Mouse (Mus musculus): ENCODE measurements around the gene Arid1b. TPM values are rescaled to one million over a fixed set of nuclear protein-coding genes. Genes with fewer than 3 reads are reported as not detected.

Gene Arid1b
- polyA plus RNA-seq, 1 experiment from 2014 or later, result 12.9 TPM

- peak overlapping the region; percentile 32; the same call in 1 of the 2 replicates for H3K27ac ChIP-seq
- WGBS, result 83% methylated on average over 14 of the region's 14 CpGs
- peaks cover 40% of the 10 kb centered on the region for H3K4me1 ChIP-seq
- H3K4me3 ChIP-seq (replicated peaks), result no peak overlapping the region
- no peaks in the 10 kb centered on the region for H3K27me3 ChIP-seq
- H3K9me3 ChIP-seq (replicated peaks), result no peaks in the 10 kb centered on the region
- ATAC-seq (replicated peaks; ENCODE audit: low FRiP score), result no peak
- H3K9ac ChIP-seq, result no peak overlapping the region
- peaks cover 7% of the 10 kb centered on the region for H3K36me3 ChIP-seq
- no peak overlapping the region for H3K4me2 ChIP-seq
Measured at GRCm38 (mm10) chr17:5132296-5132986, 138.3 kb downstream of the Arid1b start.

GRCm38 (mm10) chr17:5132987-5133355 is 138.8 kb downstream of the Arid1b start:
- peak overlapping the region; percentile 32; the same call in 1 of the 2 replicates for H3K27ac ChIP-seq
- H3K9ac ChIP-seq, result no peak overlapping the region
- no peak overlapping the region for H3K4me2 ChIP-seq
- no peaks in the 10 kb centered on the region for H3K9me3 ChIP-seq (replicated peaks)
- H3K4me1 ChIP-seq, result peaks cover 44% of the 10 kb centered on the region
- H3K27me3 ChIP-seq, result no peaks in the 10 kb centered on the region
- 79% methylated on average over 7 of the region's 7 CpGs for WGBS
- H3K36me3 ChIP-seq, result peaks cover 4% of the 10 kb centered on the region; the same call in 1 of the 2 replicates
- ATAC-seq (replicated peaks; ENCODE audit: low FRiP score), result no peak
- H3K4me3 ChIP-seq (replicated peaks), result no peak overlapping the region

GRCm38 (mm10) chr17:5133831-5134230 is 139.7 kb downstream of the Arid1b start:
- WGBS, result 65% methylated on average over 8 of the region's 8 CpGs
- no peak for ATAC-seq (replicated peaks; ENCODE audit: low FRiP score)
- no peak overlapping the region for H3K9ac ChIP-seq
- H3K27ac ChIP-seq, result no peak overlapping the region
- no peaks in the 10 kb centered on the region for H3K9me3 ChIP-seq (replicated peaks)
- peaks cover 4% of the 10 kb centered on the region; the same call in 1 of the 2 replicates for H3K36me3 ChIP-seq
- H3K4me3 ChIP-seq (replicated peaks), result no peak overlapping the region
- peaks cover 46% of the 10 kb centered on the region for H3K4me1 ChIP-seq
- H3K4me2 ChIP-seq, result no peak overlapping the region
- no peaks in the 10 kb centered on the region for H3K27me3 ChIP-seq

GRCm38 (mm10) chr17:5134271-5134670 is 140.1 kb downstream of the Arid1b start:
- WGBS, result 56% methylated on average over 8 of the region's 8 CpGs
- Histone ChIP-seq H3K4me3 (replicated peaks) (no peak overlapping the region), H3K9me3 (replicated peaks) (no peaks in the 10 kb centered on the region), H3K4me2 (no peak overlapping the region), H3K9ac (no peak overlapping the region), H3K36me3 (peaks cover 4% of the 10 kb centered on the region; the same call in 1 of the 2 replicates), H3K4me1 (peaks cover 51% of the 10 kb centered on the region), H3K27ac (no peak overlapping the region), H3K27me3 (no peaks in the 10 kb centered on the region)
- ATAC-seq (replicated peaks; ENCODE audit: low FRiP score), result no peak

GRCm38 (mm10) chr17:5137936-5138335 is 143.8 kb downstream of the Arid1b start:
- no peaks in the 10 kb centered on the region for H3K27me3 ChIP-seq
- no peak overlapping the region for H3K9ac ChIP-seq
- H3K4me1 ChIP-seq, result peaks cover 59% of the 10 kb centered on the region
- no peaks in the 10 kb centered on the region for H3K9me3 ChIP-seq (replicated peaks)
- 39% methylated on average over 3 of the region's 3 CpGs for WGBS
- no peak overlapping the region for H3K4me3 ChIP-seq (replicated peaks)
- no peak for ATAC-seq (replicated peaks; ENCODE audit: low FRiP score)
- 0 out of 2 replicates have a peak overlapping the region, but pooled peaks have one; percentile 21 for H3K4me2 ChIP-seq
- peak overlapping the region; percentile 89 for H3K27ac ChIP-seq
- no peaks in the 10 kb centered on the region for H3K36me3 ChIP-seq

GRCm38 (mm10) chr17:5138641-5139205 is 144.6 kb downstream of the Arid1b start:
- peaks cover 65% of the 10 kb centered on the region for H3K4me1 ChIP-seq
- H3K9ac ChIP-seq, result no peak overlapping the region
- H3K9me3 ChIP-seq (replicated peaks), result no peaks in the 10 kb centered on the region
- H3K4me3 ChIP-seq (replicated peaks), result no peak overlapping the region
- no peaks in the 10 kb centered on the region for H3K27me3 ChIP-seq
- H3K4me2 ChIP-seq, result peak overlapping the region; percentile 39
- peak overlapping the region; percentile 89 for H3K27ac ChIP-seq
- no peaks in the 10 kb centered on the region for H3K36me3 ChIP-seq
- 5% methylated on average over 8 of the region's 8 CpGs for WGBS
- peak; percentile 89 for ATAC-seq (replicated peaks; ENCODE audit: low FRiP score)

GRCm38 (mm10) chr17:5139553-5139952 is 145.4 kb downstream of the Arid1b start:
- H3K4me3 ChIP-seq (replicated peaks), result 0 out of 2 replicates have a peak overlapping the region, but pooled peaks have one; percentile 2
- H3K4me1 ChIP-seq, result peaks cover 61% of the 10 kb centered on the region
- H3K27me3 ChIP-seq, result no peaks in the 10 kb centered on the region
- H3K27ac ChIP-seq, result peak overlapping the region; percentile 89
- no peaks in the 10 kb centered on the region for H3K9me3 ChIP-seq (replicated peaks)
- H3K4me2 ChIP-seq, result peak overlapping the region; percentile 39
- no peak overlapping the region for H3K9ac ChIP-seq
- 12% methylated on average over 8 of the region's 8 CpGs for WGBS
- H3K36me3 ChIP-seq, result no peaks in the 10 kb centered on the region
- ATAC-seq (replicated peaks; ENCODE audit: low FRiP score), result peak; percentile 34; the same call in 1 of the 2 replicates

GRCm38 (mm10) chr17:5143735-5144439 is 149.8 kb downstream of the Arid1b start:
- Histone ChIP-seq H3K36me3 (peaks cover 1% of the 10 kb centered on the region; the same call in 1 of the 2 replicates), H3K27ac (no peak overlapping the region), H3K4me2 (no peak overlapping the region), H3K4me1 (peaks cover 33% of the 10 kb centered on the region), H3K4me3 (replicated peaks) (no peak overlapping the region), H3K9me3 (replicated peaks) (no peaks in the 10 kb centered on the region), H3K27me3 (no peaks in the 10 kb centered on the region), H3K9ac (no peak overlapping the region)
- ATAC-seq (replicated peaks; ENCODE audit: low FRiP score), result no peak
- 85% methylated on average over 6 of the region's 6 CpGs for WGBS

GRCm38 (mm10) chr17:5150660-5151063 is 156.5 kb downstream of the Arid1b start:
- peaks cover 23% of the 10 kb centered on the region for H3K4me1 ChIP-seq
- H3K27ac ChIP-seq, result no peak overlapping the region
- peaks cover 3% of the 10 kb centered on the region; the same call in 1 of the 2 replicates for H3K36me3 ChIP-seq
- H3K27me3 ChIP-seq, result no peaks in the 10 kb centered on the region
- no peak overlapping the region for H3K4me2 ChIP-seq
- H3K9ac ChIP-seq, result no peak overlapping the region
- H3K4me3 ChIP-seq (replicated peaks), result no peak overlapping the region
- H3K9me3 ChIP-seq (replicated peaks), result no peaks in the 10 kb centered on the region
- ATAC-seq (replicated peaks; ENCODE audit: low FRiP score), result peak; percentile 78
- 51% methylated on average over 7 of the region's 7 CpGs for WGBS

- Histone ChIP-seq H3K4me3 (replicated peaks) (no peak overlapping the region), H3K36me3 (peaks cover 3% of the 10 kb centered on the region; the same call in 1 of the 2 replicates), H3K4me1 (peaks cover 29% of the 10 kb centered on the region), H3K27ac (no peak overlapping the region), H3K27me3 (no peaks in the 10 kb centered on the region), H3K9ac (no peak overlapping the region), H3K9me3 (replicated peaks) (no peaks in the 10 kb centered on the region), H3K4me2 (no peak overlapping the region)
- no peak for ATAC-seq (replicated peaks; ENCODE audit: low FRiP score)
- WGBS, result 75% methylated on average over 11 of the region's 11 CpGs
Measured at GRCm38 (mm10) chr17:5151852-5152251, 157.7 kb downstream of the Arid1b start.

GRCm38 (mm10) chr17:5153461-5153860 is 159.3 kb downstream of the Arid1b start:
- Histone ChIP-seq H3K36me3 (peaks cover 3% of the 10 kb centered on the region; the same call in 1 of the 2 replicates), H3K4me2 (no peak overlapping the region), H3K4me1 (peaks cover 37% of the 10 kb centered on the region), H3K27me3 (no peaks in the 10 kb centered on the region), H3K4me3 (replicated peaks) (no peak overlapping the region), H3K27ac (no peak overlapping the region), H3K9me3 (replicated peaks) (no peaks in the 10 kb centered on the region), H3K9ac (no peak overlapping the region)
- ATAC-seq (replicated peaks; ENCODE audit: low FRiP score), result no peak
- 66% methylated on average over 2 of the region's 2 CpGs for WGBS

GRCm38 (mm10) chr17:5154322-5154721 is 160.2 kb downstream of the Arid1b start:
- 0 out of 2 replicates have a peak, but pooled peaks cover 1% of the 10 kb centered on the region for H3K36me3 ChIP-seq
- no peak for ATAC-seq (replicated peaks; ENCODE audit: low FRiP score)
- 66% methylated on average over 6 of the region's 6 CpGs for WGBS
- peaks cover 37% of the 10 kb centered on the region for H3K4me1 ChIP-seq
- H3K27ac ChIP-seq, result peak overlapping the region; percentile 39; the same call in 1 of the 2 replicates
- no peaks in the 10 kb centered on the region for H3K27me3 ChIP-seq
- no peak overlapping the region for H3K9ac ChIP-seq
- no peak overlapping the region for H3K4me2 ChIP-seq
- no peaks in the 10 kb centered on the region for H3K9me3 ChIP-seq (replicated peaks)
- no peak overlapping the region for H3K4me3 ChIP-seq (replicated peaks)
